Mouse (Mus musculus): ENCODE data around the gene Arhgef12. TPM values are rescaled to one million over a fixed set of nuclear protein-coding genes. Genes with fewer than 3 reads are reported as not detected.

Gene Arhgef12
- polyA plus RNA-seq, 1 experiment from 2014 or later, result 18.5 TPM

- WGBS, result 28% methylated on average over 22 of the region's 22 CpGs
- H3K4me2 ChIP-seq (replicated peaks), result peak overlapping the region; percentile 93
Measured at GRCm38 (mm10) chr9:43106426-43107186, 433 bp downstream of the Arhgef12 start.

GRCm38 (mm10) chr9:43105664-43106361, 1.2 kb downstream of the Arhgef12 start:
- Histone ChIP-seq H3K27me3 (no peaks in the 10 kb centered on the region), H3K9ac (peak overlapping the region; percentile 94)
- peak; percentile 87 for ATAC-seq (ENCODE audit: low FRiP score)

More at GRCm38 (mm10) chr9:43106426-43107186, 433 bp downstream of the Arhgef12 start:
- peak; percentile 60 for ATAC-seq (ENCODE audit: low FRiP score)
- H3K9me3 ChIP-seq (replicated peaks), result no peaks in the 10 kb centered on the region
- peak overlapping the region; percentile 74 for H3K4me3 ChIP-seq
- peak overlapping the region; percentile 89 for H3K27ac ChIP-seq
- H3K9ac ChIP-seq, result peak overlapping the region; percentile 94
- peaks cover 35% of the 10 kb centered on the region for H3K4me1 ChIP-seq
- H3K36me3 ChIP-seq, result peaks cover 15% of the 10 kb centered on the region
- H3K27me3 ChIP-seq, result no peaks in the 10 kb centered on the region

GRCm38 (mm10) chr9:43104873-43105663, 2.0 kb downstream of the Arhgef12 start:
- Histone ChIP-seq H3K27ac (peak overlapping the region; percentile 89), H3K4me3 (peak overlapping the region; percentile 74), H3K4me2 (replicated peaks) (peak overlapping the region; percentile 93), H3K36me3 (0 out of 2 replicates have a peak, but pooled peaks cover under 1% of the 10 kb centered on the region), H3K9me3 (replicated peaks) (no peaks in the 10 kb centered on the region), H3K27me3 (no peaks in the 10 kb centered on the region), H3K9ac (peak overlapping the region; percentile 94), H3K4me1 (peaks cover 35% of the 10 kb centered on the region)
- ATAC-seq (ENCODE audit: low FRiP score), result no peak
- WGBS, result under 1% methylated on average over 34 of the region's 40 CpGs

More at GRCm38 (mm10) chr9:43105664-43106361, 1.2 kb downstream of the Arhgef12 start:
- Histone ChIP-seq H3K4me1 (peaks cover 35% of the 10 kb centered on the region), H3K9me3 (replicated peaks) (no peaks in the 10 kb centered on the region), H3K27ac (peak overlapping the region; percentile 89), H3K4me2 (replicated peaks) (peak overlapping the region; percentile 93), H3K36me3 (peaks cover 7% of the 10 kb centered on the region), H3K4me3 (peak overlapping the region; percentile 74)
- WGBS, result under 1% methylated on average over 64 of the region's 91 CpGs

- Histone ChIP-seq H3K4me3 (peak overlapping the region; percentile 74), H3K27me3 (no peaks in the 10 kb centered on the region), H3K9ac (peak overlapping the region; percentile 94), H3K27ac (no peak overlapping the region), H3K4me2 (replicated peaks) (peak overlapping the region; percentile 93), H3K4me1 (peaks cover 35% of the 10 kb centered on the region), H3K9me3 (replicated peaks) (no peaks in the 10 kb centered on the region), H3K36me3 (no peaks in the 10 kb centered on the region)
- ATAC-seq (ENCODE audit: low FRiP score), result no peak
- WGBS, result 6% methylated on average over 4 of the region's 4 CpGs
Measured at GRCm38 (mm10) chr9:43104526-43104872, 2.5 kb downstream of the Arhgef12 start.

GRCm38 (mm10) chr9:43103675-43104299, 3.3 kb downstream of the Arhgef12 start:
- ATAC-seq (ENCODE audit: low FRiP score), result no peak
- H3K9ac ChIP-seq, result peak overlapping the region; percentile 32; the same call in 1 of the 2 replicates
- H3K4me3 ChIP-seq, result peak overlapping the region; percentile 74
- H3K27me3 ChIP-seq, result no peaks in the 10 kb centered on the region
- WGBS, result 37% methylated on average over 4 of the region's 4 CpGs
- peaks cover 36% of the 10 kb centered on the region for H3K4me1 ChIP-seq
- no peaks in the 10 kb centered on the region for H3K9me3 ChIP-seq (replicated peaks)
- no peak overlapping the region for H3K27ac ChIP-seq
- H3K36me3 ChIP-seq, result no peaks in the 10 kb centered on the region
- H3K4me2 ChIP-seq (replicated peaks), result peak overlapping the region; percentile 93

- 90% methylated on average over 2 of the region's 2 CpGs for WGBS
- Histone ChIP-seq H3K4me3 (no peak overlapping the region), H3K9ac (no peak overlapping the region), H3K4me2 (replicated peaks) (peak overlapping the region; percentile 93), H3K27ac (no peak overlapping the region), H3K9me3 (replicated peaks) (no peaks in the 10 kb centered on the region), H3K27me3 (no peaks in the 10 kb centered on the region), H3K4me1 (peaks cover 38% of the 10 kb centered on the region), H3K36me3 (no peaks in the 10 kb centered on the region)
- ATAC-seq (ENCODE audit: low FRiP score), result no peak
Measured at GRCm38 (mm10) chr9:43102931-43103330, 4.1 kb downstream of the Arhgef12 start.

GRCm38 (mm10) chr9:43101936-43102595, 5.0 kb downstream of the Arhgef12 start:
- Histone ChIP-seq H3K9me3 (replicated peaks) (no peaks in the 10 kb centered on the region), H3K27me3 (no peaks in the 10 kb centered on the region), H3K36me3 (no peaks in the 10 kb centered on the region), H3K4me1 (peaks cover 37% of the 10 kb centered on the region), H3K4me2 (replicated peaks) (0 out of 2 replicates have a peak overlapping the region, but pooled peaks have one; percentile 93), H3K4me3 (no peak overlapping the region), H3K9ac (no peak overlapping the region), H3K27ac (no peak overlapping the region)
- 85% methylated on average over 8 of the region's 8 CpGs for WGBS
- no peak for ATAC-seq (ENCODE audit: low FRiP score)

GRCm38 (mm10) chr9:43098922-43099321, 8.1 kb downstream of the Arhgef12 start:
- no peaks in the 10 kb centered on the region for H3K36me3 ChIP-seq
- peaks cover 21% of the 10 kb centered on the region for H3K4me1 ChIP-seq
- no peak overlapping the region for H3K9ac ChIP-seq
- no peaks in the 10 kb centered on the region for H3K27me3 ChIP-seq
- no peaks in the 10 kb centered on the region for H3K9me3 ChIP-seq (replicated peaks)
- no peak overlapping the region for H3K4me3 ChIP-seq
- 59% methylated on average over 4 of the region's 4 CpGs for WGBS
- ATAC-seq (ENCODE audit: low FRiP score), result no peak
- no peak overlapping the region for H3K27ac ChIP-seq
- H3K4me2 ChIP-seq (replicated peaks), result no peak overlapping the region

GRCm38 (mm10) chr9:43097801-43098557, 9.1 kb downstream of the Arhgef12 start:
- Histone ChIP-seq H3K9ac (no peak overlapping the region), H3K4me1 (peaks cover 14% of the 10 kb centered on the region), H3K36me3 (no peaks in the 10 kb centered on the region), H3K27ac (no peak overlapping the region), H3K9me3 (replicated peaks) (no peaks in the 10 kb centered on the region), H3K27me3 (no peaks in the 10 kb centered on the region), H3K4me2 (replicated peaks) (no peak overlapping the region), H3K4me3 (no peak overlapping the region)
- 95% methylated on average over 3 of the region's 3 CpGs for WGBS
- no peak for ATAC-seq (ENCODE audit: low FRiP score)

- H3K27ac ChIP-seq, result no peak overlapping the region
- no peaks in the 10 kb centered on the region for H3K9me3 ChIP-seq (replicated peaks)
- H3K9ac ChIP-seq, result no peak overlapping the region
- H3K4me2 ChIP-seq (replicated peaks), result no peak overlapping the region
- 0 out of 2 replicates have a peak, but pooled peaks cover 3% of the 10 kb centered on the region for H3K4me1 ChIP-seq
- no peak for ATAC-seq (ENCODE audit: low FRiP score)
- no peak overlapping the region for H3K4me3 ChIP-seq
- H3K27me3 ChIP-seq, result no peaks in the 10 kb centered on the region
- H3K36me3 ChIP-seq, result no peaks in the 10 kb centered on the region
Measured at GRCm38 (mm10) chr9:43096337-43096736, 10.7 kb downstream of the Arhgef12 start.

- H3K4me3 ChIP-seq, result no peak overlapping the region
- no peaks in the 10 kb centered on the region for H3K36me3 ChIP-seq
- no peaks in the 10 kb centered on the region for H3K27me3 ChIP-seq
- no peaks in the 10 kb centered on the region for H3K9me3 ChIP-seq (replicated peaks)
- H3K9ac ChIP-seq, result no peak overlapping the region
- ATAC-seq (ENCODE audit: low FRiP score), result no peak
- H3K4me1 ChIP-seq, result 0 out of 2 replicates have a peak, but pooled peaks cover 3% of the 10 kb centered on the region
- no peak overlapping the region for H3K4me2 ChIP-seq (replicated peaks)
- no peak overlapping the region for H3K27ac ChIP-seq
- 94% methylated on average over 4 of the region's 4 CpGs for WGBS
Measured at GRCm38 (mm10) chr9:43094828-43095227, 12.2 kb downstream of the Arhgef12 start.

Measured in hindbrain, embryonic 12.5 days (tissue).